Mouse (Mus musculus) liver, postnatal 0 days (tissue): ENCODE results near the gene Trim10. TPM values are rescaled to one million over a fixed set of nuclear protein-coding genes. Genes with fewer than 3 reads are reported as not detected.

Source experiments
- ATAC-seq: fragments of 200-750 bp; cut with Nextera tagmentation; 2 replicates; pipeline ENCODE4 v1.8.0; 2017; ENCODE audit warnings: mild to moderate bottlenecking, moderate library complexity
- DNase-seq: peaks from one replicate; pipeline ENCODE4 v3.0.0-alpha.2; 2016
- H3K27ac ChIP-seq: fragments of 300-500 bp; sonication (generic); 2 replicates; pipeline ENCODE4 v1.5.1; 2014; ENCODE audit warnings: antibody characterized with exemption, moderate library complexity, mild to moderate bottlenecking, low read depth
- H3K27me3 ChIP-seq: fragments of 300-500 bp; sonication (generic); 2 replicates; pipeline ENCODE4 v1.6.1; 2014; ENCODE audit warnings: low read length, control low read depth, mixed read lengths; ENCODE audit not compliant: insufficient read depth
- H3K36me3 ChIP-seq: fragments of 300-500 bp; sonication (generic); replicated peaks from 2 replicates; pipeline ENCODE4 v1.6.1; 2014; ENCODE audit warnings: mild to moderate bottlenecking, control low read depth, low read length, moderate library complexity, mixed read lengths; ENCODE audit not compliant: insufficient read depth
- H3K4me1 ChIP-seq: fragments of 300-500 bp; sonication (generic); 2 replicates; pipeline ENCODE4 v1.6.1; 2014; ENCODE audit warnings: antibody characterized with exemption, mild to moderate bottlenecking, control low read depth; ENCODE audit not compliant: insufficient read depth
- H3K4me2 ChIP-seq: fragments of 300-500 bp; sonication (generic); 2 replicates; pipeline ENCODE4 v1.6.1; 2014; ENCODE audit warnings: low read depth, mild to moderate bottlenecking, low read length, moderate library complexity, mixed read lengths
- H3K4me3 ChIP-seq: fragments of 300-500 bp; sonication (generic); 2 replicates; pipeline ENCODE4 v1.5.1; 2014; ENCODE audit warnings: low read depth, low read length
- H3K9ac ChIP-seq: fragments of 300-500 bp; sonication (generic); replicated peaks from 2 replicates; pipeline ENCODE4 v1.6.1; 2014; ENCODE audit warnings: mild to moderate bottlenecking, moderate library complexity
- H3K9me3 ChIP-seq: fragments of 300-500 bp; sonication (generic); 2 replicates; pipeline ENCODE4 v1.6.1; 2016; ENCODE audit warnings: mild to moderate bottlenecking, control low read depth, low read length, mixed read lengths
- CTCF ChIP-seq: sonication (generic); IDR thresholded peaks from 2 replicates; pipeline ENCODE4 v1.5.1; 2016; ENCODE audit warnings: antibody characterized with exemption, low read depth
- EP300 ChIP-seq: IDR thresholded peaks from 2 replicates; pipeline ENCODE4 v1.6.1; 2016; ENCODE audit warnings: antibody characterized with exemption, low read depth, mild to moderate bottlenecking
- WGBS: fragments of 180-500 bp; shearing (Covaris S2); extraction: QIAGEN DNeasy Blood & Tissue Kit; methylation state at CpG from one replicate; pipeline ENCODE4 v1.1.7; 2014; ENCODE audit not compliant: insufficient replicate concordance; 5-methylcytosine and 5-hydroxymethylcytosine counted together
- polyA plus RNA-seq: library from polyadenylated mRNA; unstranded; fragments of >200 nt; fragmentation: Nextera tagmentation; extraction: Ambion mirVana; gene quantifications from 2 replicates; pipeline ENCODE4 v1.2.1, GENCODE M21; 2015

The Trim10 gene
- polyA plus RNA-seq, 1 experiment from 2014 or later, result 86.7 TPM

DNA sequence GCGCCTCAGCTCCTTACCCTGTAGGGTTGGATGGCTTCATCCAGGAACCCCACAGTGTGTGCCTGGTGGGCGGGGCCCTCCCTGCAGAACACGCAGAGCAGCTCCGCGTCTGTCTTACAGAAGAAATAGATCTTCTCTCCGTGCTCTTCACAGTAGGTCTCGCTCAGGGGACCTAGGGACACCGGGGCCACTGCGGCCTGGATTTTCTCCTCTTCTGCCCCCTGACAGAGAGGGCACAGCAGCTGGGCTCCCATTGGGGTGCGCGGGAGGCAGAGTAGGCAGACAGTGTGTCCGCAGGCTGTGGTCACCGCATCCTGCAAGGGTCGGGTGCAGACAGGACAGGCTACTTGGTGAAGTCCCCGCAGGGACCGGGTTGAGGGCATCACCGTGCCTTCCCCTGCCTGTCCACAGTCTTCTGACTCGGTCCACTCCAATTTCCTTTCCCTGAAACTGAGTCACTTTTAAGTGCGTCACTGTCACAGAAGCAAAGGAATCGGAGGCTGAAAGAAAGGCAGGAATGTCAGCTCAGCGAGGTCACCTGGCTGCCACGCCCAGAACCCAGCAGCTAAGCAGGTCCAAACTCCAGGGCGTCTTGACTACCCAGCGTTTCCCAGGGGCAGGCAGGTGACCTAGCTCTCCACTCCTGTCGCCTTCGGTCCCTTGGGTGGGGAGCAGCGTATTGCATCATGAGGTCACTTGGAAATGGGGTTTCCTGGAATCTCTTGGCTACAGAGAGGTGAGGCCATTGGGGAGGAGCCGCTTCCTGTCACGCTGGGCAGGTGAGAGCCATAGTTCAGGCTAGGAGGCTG, 2.5 kb upstream of the Trim10 start, which contains the start of gene Trim15:
Gene Trim15, minus strand, starts transcription at position 492 of the 809 bp plus-strand sequence.
- ATAC-seq (0 out of 2 replicates have a peak, but pooled peaks have one; percentile 0), DNase-seq (peak; percentile 37)
- Histone ChIP-seq H3K27ac (no peak within 1 kb of the TSS), H3K9ac (peak within 1 kb of the TSS; percentile 27), H3K9me3 (no peaks in the 10 kb centered on the region), H3K4me3 (peak within 1 kb of the TSS; percentile 32), H3K36me3 (0 out of 2 replicates have a peak, but pooled peaks cover 5% of the 10 kb centered on the region), H3K27me3 (peaks cover 20% of the 10 kb centered on the region; the same call in 1 of the 2 replicates), H3K4me2 (peak within 1 kb of the TSS; percentile 71), H3K4me1 (peaks cover 15% of the 10 kb centered on the region)
- WGBS, result 13% methylated on average over 29 of the region's 29 CpGs
- TF ChIP-seq CTCF, result no peak
- no peak for TF ChIP-seq EP300

DNA sequence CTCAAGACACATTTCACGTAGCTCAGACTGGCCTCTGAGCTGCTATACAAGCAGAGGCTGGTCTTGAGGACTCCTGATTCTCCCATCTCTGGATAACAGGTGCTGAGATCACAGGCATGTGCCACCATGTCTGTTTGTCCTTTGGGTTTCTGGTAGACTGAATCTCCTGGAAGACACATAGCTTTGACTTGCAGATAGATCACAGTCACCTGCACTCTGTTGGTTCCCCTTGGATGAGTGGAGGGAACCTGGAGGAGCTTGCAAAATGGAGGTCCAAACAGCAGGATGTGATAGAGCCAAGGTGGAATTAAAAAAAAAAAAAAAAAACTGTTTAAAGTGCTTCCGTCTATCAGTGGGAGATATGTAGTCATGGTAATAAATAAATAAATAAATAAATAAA, 538 bp upstream of the Trim10 start:
- Histone ChIP-seq H3K36me3 (peaks cover 16% of the 10 kb centered on the region; the same call in 1 of the 2 replicates), H3K9ac (no peak overlapping the region), H3K27ac (peak overlapping the region; percentile 78), H3K4me2 (peak overlapping the region; percentile 49), H3K27me3 (peaks cover 20% of the 10 kb centered on the region; the same call in 1 of the 2 replicates), H3K9me3 (no peaks in the 10 kb centered on the region), H3K4me1 (peaks cover 15% of the 10 kb centered on the region), H3K4me3 (no peak overlapping the region)
- WGBS, result 69% methylated on average over 2 of the region's 2 CpGs
- ATAC-seq (no peak), DNase-seq (no peak)
- TF ChIP-seq EP300, result no peak
- TF ChIP-seq CTCF, result no peak

GRCm38 (mm10) chr17:36869955-36870810, 809 bp downstream of the Trim10 start:
- peak overlapping the region; percentile 59 for H3K4me2 ChIP-seq
- H3K9me3 ChIP-seq, result no peaks in the 10 kb centered on the region
- DNase-seq, result peak; percentile 77
- peak overlapping the region; percentile 91 for H3K27ac ChIP-seq
- H3K4me3 ChIP-seq, result peak overlapping the region; percentile 54
- WGBS, result 57% methylated on average over 25 of the region's 25 CpGs
- H3K36me3 ChIP-seq, result peaks cover 26% of the 10 kb centered on the region
- H3K9ac ChIP-seq, result peak overlapping the region; percentile 73
- H3K27me3 ChIP-seq, result peaks cover 16% of the 10 kb centered on the region; the same call in 1 of the 2 replicates
- peaks cover 15% of the 10 kb centered on the region for H3K4me1 ChIP-seq
- TF ChIP-seq EP300 (no peak), CTCF (no peak)
- peak; percentile 40 for ATAC-seq

GRCm38 (mm10) chr17:36874636-36875035, 5.3 kb downstream of the Trim10 start:
- DNase-seq (no peak), ATAC-seq (no peak)
- WGBS, result 61% methylated on average over 4 of the region's 4 CpGs
- H3K9me3 ChIP-seq, result no peaks in the 10 kb centered on the region
- H3K36me3 ChIP-seq, result peaks cover 32% of the 10 kb centered on the region
- H3K27me3 ChIP-seq, result no peaks in the 10 kb centered on the region
- no peak for TF ChIP-seq EP300
- no peak for TF ChIP-seq CTCF
- H3K9ac ChIP-seq, result no peak overlapping the region
- no peak overlapping the region for H3K27ac ChIP-seq
- no peaks in the 10 kb centered on the region for H3K4me1 ChIP-seq
- no peak overlapping the region for H3K4me3 ChIP-seq
- H3K4me2 ChIP-seq, result peak overlapping the region; percentile 1; the same call in 1 of the 2 replicates

DNA sequence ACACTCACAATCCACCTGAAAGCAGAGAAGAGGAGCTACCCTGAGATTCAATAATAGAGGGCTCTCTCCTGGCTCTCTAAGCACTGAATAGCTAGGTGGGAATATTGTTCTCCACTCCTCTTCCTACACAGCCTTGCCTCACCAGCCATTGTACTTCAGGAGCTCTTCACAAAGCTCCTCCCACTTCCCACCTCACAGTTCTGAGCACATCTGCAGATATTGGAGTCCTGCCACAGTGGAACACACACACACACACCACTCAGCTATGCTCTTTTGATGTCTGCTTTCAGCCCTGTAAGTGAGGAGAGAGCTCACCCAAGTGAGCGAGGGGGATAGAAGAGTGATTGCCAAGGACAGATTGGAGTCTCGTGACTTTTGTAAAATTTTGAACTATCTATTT, 14.0 kb downstream of the Trim10 start:
- ATAC-seq (no peak), DNase-seq (no peak)
- no peaks in the 10 kb centered on the region for H3K9me3 ChIP-seq
- 77% methylated on average over 2 of the region's 2 CpGs for WGBS
- H3K27me3 ChIP-seq, result no peaks in the 10 kb centered on the region
- H3K4me3 ChIP-seq, result no peak overlapping the region
- no peak overlapping the region for H3K9ac ChIP-seq
- TF ChIP-seq EP300 (no peak), CTCF (no peak)
- H3K36me3 ChIP-seq, result no peaks in the 10 kb centered on the region
- no peaks in the 10 kb centered on the region for H3K4me1 ChIP-seq
- H3K4me2 ChIP-seq, result no peak overlapping the region
- H3K27ac ChIP-seq, result no peak overlapping the region
